Mouse (Mus musculus): ENCODE results near the gene Tec. TPM values are rescaled to one million over a fixed set of nuclear protein-coding genes. Genes with fewer than 3 reads are reported as not detected.

Gene Tec
- polyA plus RNA-seq, 1 experiment from 2014 or later: 8.8 TPM

- WGBS: 86% methylated on average over 18 of the region's 18 CpGs
- H3K4me2 ChIP-seq: no peak overlapping the region
- ATAC-seq (ENCODE audit: low FRiP score): no peak
Observed at GRCm38 (mm10) chr5:72904903-72905790, 36.9 kb upstream of the Tec start.

GRCm38 (mm10) chr5:72902876-72903516 is 34.7 kb upstream of the Tec start:
- Histone ChIP-seq H3K9me3 (replicated peaks) (no peaks in the 10 kb centered on the region), H3K9ac (replicated peaks) (no peak overlapping the region), H3K4me2 (no peak overlapping the region), H3K4me1 (no peaks in the 10 kb centered on the region), H3K27me3 (replicated peaks) (no peaks in the 10 kb centered on the region), H3K27ac (replicated peaks) (no peak overlapping the region), H3K4me3 (replicated peaks) (no peak overlapping the region), H3K36me3 (no peaks in the 10 kb centered on the region)
- ATAC-seq (ENCODE audit: low FRiP score): no peak
- 92% methylated on average over 3 of the region's 3 CpGs for WGBS

More at GRCm38 (mm10) chr5:72904903-72905790, 36.9 kb upstream of the Tec start:
- H3K27ac ChIP-seq (replicated peaks): no peak overlapping the region
- no peak overlapping the region for H3K9ac ChIP-seq (replicated peaks)
- no peaks in the 10 kb centered on the region for H3K27me3 ChIP-seq (replicated peaks)
- H3K36me3 ChIP-seq: no peaks in the 10 kb centered on the region
- no peaks in the 10 kb centered on the region for H3K9me3 ChIP-seq (replicated peaks)
- H3K4me1 ChIP-seq: no peaks in the 10 kb centered on the region
- H3K4me3 ChIP-seq (replicated peaks): no peak overlapping the region

- H3K9me3 ChIP-seq (replicated peaks): no peaks in the 10 kb centered on the region
- no peaks in the 10 kb centered on the region for H3K27me3 ChIP-seq (replicated peaks)
- ATAC-seq (ENCODE audit: low FRiP score): no peak
- WGBS: 21% methylated on average over 3 of the region's 3 CpGs
- no peak overlapping the region for H3K4me3 ChIP-seq (replicated peaks)
- H3K4me1 ChIP-seq: no peaks in the 10 kb centered on the region
- H3K27ac ChIP-seq (replicated peaks): no peak overlapping the region
- no peak overlapping the region for H3K9ac ChIP-seq (replicated peaks)
- H3K36me3 ChIP-seq: no peaks in the 10 kb centered on the region
- no peak overlapping the region for H3K4me2 ChIP-seq
Observed at GRCm38 (mm10) chr5:72902312-72902711, 34.0 kb upstream of the Tec start.

- H3K36me3 ChIP-seq: no peaks in the 10 kb centered on the region
- 86% methylated on average over 4 of the region's 4 CpGs for WGBS
- H3K27ac ChIP-seq (replicated peaks): no peak overlapping the region
- ATAC-seq (ENCODE audit: low FRiP score): no peak
- H3K27me3 ChIP-seq (replicated peaks): no peaks in the 10 kb centered on the region
- H3K9me3 ChIP-seq (replicated peaks): no peaks in the 10 kb centered on the region
- H3K4me2 ChIP-seq: no peak overlapping the region
- H3K4me3 ChIP-seq (replicated peaks): no peak overlapping the region
- no peak overlapping the region for H3K9ac ChIP-seq (replicated peaks)
- no peaks in the 10 kb centered on the region for H3K4me1 ChIP-seq
Observed at GRCm38 (mm10) chr5:72901866-72902265, 33.6 kb upstream of the Tec start.

DNA sequence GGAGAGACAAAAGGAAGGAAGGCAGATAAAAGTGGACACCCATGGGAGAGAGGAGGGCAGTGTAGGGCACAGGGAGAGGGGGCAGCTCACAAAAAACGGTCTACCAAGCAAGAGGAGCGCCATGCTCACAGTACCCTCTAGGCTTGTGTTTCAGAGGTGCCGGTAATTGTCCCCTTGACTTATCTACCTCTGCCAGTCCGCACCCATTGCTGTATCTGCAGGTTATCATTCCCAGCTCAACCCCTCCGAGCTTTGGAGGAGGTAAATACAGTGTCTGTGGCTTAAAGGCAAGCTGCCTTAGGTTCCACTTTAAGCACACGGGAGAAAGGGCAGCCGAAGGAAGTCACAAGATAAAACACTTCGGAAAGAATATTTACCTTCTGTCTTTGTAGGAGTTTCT is 31.0 kb upstream of the Tec start:
- H3K27me3 ChIP-seq (replicated peaks): no peaks in the 10 kb centered on the region
- ATAC-seq (ENCODE audit: low FRiP score): no peak

DNA sequence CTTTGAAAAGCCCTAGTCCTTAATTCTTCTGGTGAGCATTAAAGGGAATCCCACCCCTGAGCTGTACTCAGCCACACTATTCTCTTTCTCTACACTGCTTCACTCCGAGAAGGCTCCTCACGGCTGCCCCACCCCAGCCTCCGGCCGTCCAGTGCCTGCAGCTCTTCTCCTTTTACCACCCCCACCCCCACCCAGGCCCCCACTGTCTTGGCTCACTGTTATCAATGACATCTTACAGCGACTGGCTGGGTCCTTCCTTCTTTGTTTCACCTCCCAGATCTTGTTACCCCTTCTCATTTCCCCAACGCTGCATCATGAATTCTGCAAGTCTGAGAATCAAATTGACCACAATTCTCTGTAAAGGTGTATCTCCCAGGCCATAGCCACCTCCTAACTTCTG is 29.7 kb upstream of the Tec start:
- WGBS: 55% methylated on average over 6 of the region's 6 CpGs
- H3K4me3 ChIP-seq (replicated peaks): no peak overlapping the region
- ATAC-seq (ENCODE audit: low FRiP score): no peak
- H3K9me3 ChIP-seq (replicated peaks): no peaks in the 10 kb centered on the region
- no peak overlapping the region for H3K9ac ChIP-seq (replicated peaks)
- H3K27me3 ChIP-seq (replicated peaks): no peaks in the 10 kb centered on the region
- no peak overlapping the region for H3K4me2 ChIP-seq
- no peaks in the 10 kb centered on the region for H3K4me1 ChIP-seq
- no peak overlapping the region for H3K27ac ChIP-seq (replicated peaks)
- H3K36me3 ChIP-seq: no peaks in the 10 kb centered on the region

More for the DNA sequence above, 31.0 kb upstream of the Tec start:
- no peak overlapping the region for H3K4me3 ChIP-seq (replicated peaks)
- H3K9me3 ChIP-seq (replicated peaks): no peaks in the 10 kb centered on the region
- H3K4me1 ChIP-seq: no peaks in the 10 kb centered on the region
- WGBS: 93% methylated on average over 8 of the region's 8 CpGs
- H3K4me2 ChIP-seq: no peak overlapping the region
- H3K27ac ChIP-seq (replicated peaks): no peak overlapping the region
- H3K36me3 ChIP-seq: no peaks in the 10 kb centered on the region
- no peak overlapping the region for H3K9ac ChIP-seq (replicated peaks)

GRCm38 (mm10) chr5:72896478-72897279 is 28.4 kb upstream of the Tec start:
- Histone ChIP-seq H3K4me2 (no peak overlapping the region), H3K27me3 (replicated peaks) (no peaks in the 10 kb centered on the region), H3K9ac (replicated peaks) (no peak overlapping the region), H3K4me3 (replicated peaks) (no peak overlapping the region), H3K4me1 (no peaks in the 10 kb centered on the region), H3K27ac (replicated peaks) (no peak overlapping the region), H3K36me3 (no peaks in the 10 kb centered on the region), H3K9me3 (replicated peaks) (no peaks in the 10 kb centered on the region)
- 86% methylated on average over 18 of the region's 18 CpGs for whole genome bisulfite sequencing
- ATAC-seq (ENCODE audit: low FRiP score): no peak

DNA sequence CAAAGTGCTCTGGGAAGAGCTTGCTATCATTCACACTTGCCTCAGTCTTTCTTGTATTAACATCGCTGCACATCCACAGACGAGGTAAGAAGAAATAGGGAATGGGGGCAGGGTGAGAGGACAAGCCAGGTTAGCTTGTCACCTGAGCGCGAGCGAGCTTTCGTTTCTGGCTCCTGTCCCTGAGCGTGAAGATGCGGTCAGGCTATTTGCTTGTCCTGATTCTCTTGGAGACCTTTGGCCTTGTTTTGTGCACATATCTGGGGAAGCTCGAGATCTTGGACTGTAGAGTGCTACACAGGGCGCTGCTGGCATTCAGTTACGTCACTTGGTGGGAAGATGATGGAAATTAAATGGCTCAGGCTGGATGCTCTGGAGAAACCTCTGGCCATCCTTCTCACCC is 27.0 kb upstream of the Tec start:
- no peaks in the 10 kb centered on the region for H3K4me1 ChIP-seq
- no peaks in the 10 kb centered on the region for H3K36me3 ChIP-seq
- no peaks in the 10 kb centered on the region for H3K9me3 ChIP-seq (replicated peaks)
- WGBS: 92% methylated on average over 11 of the region's 11 CpGs
- H3K27ac ChIP-seq (replicated peaks): no peak overlapping the region
- no peak overlapping the region for H3K9ac ChIP-seq (replicated peaks)
- H3K4me3 ChIP-seq (replicated peaks): no peak overlapping the region
- no peak for ATAC-seq (ENCODE audit: low FRiP score)
- no peaks in the 10 kb centered on the region for H3K27me3 ChIP-seq (replicated peaks)
- H3K4me2 ChIP-seq: no peak overlapping the region

- H3K27me3 ChIP-seq (replicated peaks): no peaks in the 10 kb centered on the region
- H3K27ac ChIP-seq (replicated peaks): no peak overlapping the region
- no peaks in the 10 kb centered on the region for H3K4me1 ChIP-seq
- H3K9ac ChIP-seq (replicated peaks): no peak overlapping the region
- no peak for ATAC-seq (ENCODE audit: low FRiP score)
- H3K9me3 ChIP-seq (replicated peaks): no peaks in the 10 kb centered on the region
- H3K36me3 ChIP-seq: no peaks in the 10 kb centered on the region
- no peak overlapping the region for H3K4me2 ChIP-seq
- WGBS: 67% methylated on average over 5 of the region's 5 CpGs
- no peak overlapping the region for H3K4me3 ChIP-seq (replicated peaks)
Observed at GRCm38 (mm10) chr5:72893987-72894386, 25.7 kb upstream of the Tec start.

GRCm38 (mm10) chr5:72891534-72891933 is 23.3 kb upstream of the Tec start:
- Histone ChIP-seq H3K4me3 (replicated peaks) (no peak overlapping the region), H3K4me1 (peaks cover 16% of the 10 kb centered on the region), H3K9ac (replicated peaks) (no peak overlapping the region), H3K27me3 (replicated peaks) (no peaks in the 10 kb centered on the region), H3K36me3 (no peaks in the 10 kb centered on the region), H3K9me3 (replicated peaks) (no peaks in the 10 kb centered on the region), H3K4me2 (peak overlapping the region; percentile 37; the same call in 1 of the 2 replicates), H3K27ac (replicated peaks) (no peak overlapping the region)
- WGBS: 7% methylated on average over 12 of the region's 12 CpGs
- no peak for ATAC-seq (ENCODE audit: low FRiP score)

- no peak overlapping the region for H3K4me3 ChIP-seq (replicated peaks)
- H3K9ac ChIP-seq (replicated peaks): no peak overlapping the region
- no peak overlapping the region for H3K4me2 ChIP-seq
- H3K9me3 ChIP-seq (replicated peaks): no peaks in the 10 kb centered on the region
- H3K36me3 ChIP-seq: no peaks in the 10 kb centered on the region
- 78% methylated on average over 7 of the region's 7 CpGs for WGBS
- no peaks in the 10 kb centered on the region for H3K27me3 ChIP-seq (replicated peaks)
- no peak for ATAC-seq (ENCODE audit: low FRiP score)
- H3K27ac ChIP-seq (replicated peaks): no peak overlapping the region
- H3K4me1 ChIP-seq: peaks cover 17% of the 10 kb centered on the region
Observed at GRCm38 (mm10) chr5:72888260-72888659, 20.0 kb upstream of the Tec start.
